Mouse (Mus musculus): ENCODE measurements around the gene Pdk4.

GRCm38 (mm10) chr6:5472692-5473091, 23.4 kb downstream of the Pdk4 start:
- no peak for TF ChIP-seq GATA1 (IDR thresholded peaks at IDR 0.05; ENCODE audit: borderline replicate concordance, low read length)
- no peak for TF ChIP-seq CTCF (IDR thresholded peaks at IDR 0.05; ENCODE audit: low read depth, low read length)
- no peak for TF ChIP-seq GATA2 (IDR thresholded peaks at IDR 0.05; ENCODE audit: borderline replicate concordance, low read depth, low read length)
- no peak for TF ChIP-seq TAL1 (conservative IDR thresholded peaks at IDR 0.05; ENCODE audit: low read depth, low read length)
